Mouse (Mus musculus) spleen, postnatal 14 days (tissue): ENCODE measurements around the gene Ap1s1.

Source experiments
- DNase-seq, 2 experiments: peaks; one replicate each; pipeline ENCODE4 v3.0.0; 2021 to 2022; ENCODE audit warnings: low spot score in 2 of 2

Ap1s1 gene

GRCm38 (mm10) chr5:137045402-137046323 lies at the start of gene Ap1s1:
TSS of gene Ap1s1 (minus strand) at chr5:137046135.
- DNase-seq, result peak; percentile 83 to 86

GRCm38 (mm10) chr5:137095135-137095534 lies 49.2 kb upstream of the Ap1s1 start:
- DNase-seq, result no peak

- no peak for DNase-seq
Measured at GRCm38 (mm10) chr5:137093720-137094119, 47.8 kb upstream of the Ap1s1 start.

- no peak for DNase-seq
Measured at GRCm38 (mm10) chr5:137091560-137091959, 45.6 kb upstream of the Ap1s1 start.

- DNase-seq, result no peak
Measured at GRCm38 (mm10) chr5:137090870-137091269, 44.9 kb upstream of the Ap1s1 start.

- DNase-seq, result no peak
Measured at GRCm38 (mm10) chr5:137087410-137087809, 41.5 kb upstream of the Ap1s1 start.

GRCm38 (mm10) chr5:137085731-137086130 lies 39.8 kb upstream of the Ap1s1 start:
- no peak for DNase-seq

GRCm38 (mm10) chr5:137085021-137085420 lies 39.1 kb upstream of the Ap1s1 start:
- DNase-seq, result no peak

- no peak for DNase-seq
Measured at GRCm38 (mm10) chr5:137083051-137083450, 37.1 kb upstream of the Ap1s1 start.

GRCm38 (mm10) chr5:137079849-137080248 lies 33.9 kb upstream of the Ap1s1 start:
- DNase-seq, result no peak

GRCm38 (mm10) chr5:137078616-137079015 lies 32.7 kb upstream of the Ap1s1 start:
- DNase-seq, result no peak

GRCm38 (mm10) chr5:137078041-137078440 lies 32.1 kb upstream of the Ap1s1 start:
- DNase-seq, result no peak

GRCm38 (mm10) chr5:137077187-137077586 lies 31.3 kb upstream of the Ap1s1 start:
- no peak for DNase-seq

GRCm38 (mm10) chr5:137076191-137076930 lies 30.4 kb upstream of the Ap1s1 start:
- DNase-seq, result peak in 1 of 2 experiments; percentile 11

- no peak for DNase-seq
Measured at GRCm38 (mm10) chr5:137075726-137076125, 29.8 kb upstream of the Ap1s1 start.

GRCm38 (mm10) chr5:137074191-137074651 lies 28.3 kb upstream of the Ap1s1 start:
- DNase-seq, result no peak

GRCm38 (mm10) chr5:137073141-137073540 lies 27.2 kb upstream of the Ap1s1 start:
- no peak for DNase-seq

GRCm38 (mm10) chr5:137072079-137072960 lies 26.4 kb upstream of the Ap1s1 start, which contains the start of gene Serpine1:
TSS of gene Serpine1 (minus strand) at chr5:137072268.
- DNase-seq, result peak in 1 of 2 experiments; percentile 11

GRCm38 (mm10) chr5:137070881-137071605 lies 25.1 kb upstream of the Ap1s1 start:
- DNase-seq, result no peak

GRCm38 (mm10) chr5:137068711-137069110 lies 22.8 kb upstream of the Ap1s1 start:
- DNase-seq, result no peak

- DNase-seq, result no peak
Measured at GRCm38 (mm10) chr5:137065923-137066322, 20.0 kb upstream of the Ap1s1 start.
